Mouse (Mus musculus): Measurements from ENCODE around the gene Itpk1.

The Itpk1 gene

GRCm38 (mm10) chr12:102691180-102691579, 13.6 kb downstream of the Itpk1 start:
- DNase-seq (ENCODE audit: low spot score in 2 of 2), result no peak

GRCm38 (mm10) chr12:102689773-102690563, 14.8 kb downstream of the Itpk1 start:
- peak in 1 of 2 experiments; percentile 67 for DNase-seq (ENCODE audit: low spot score in 2 of 2)

- DNase-seq (ENCODE audit: low spot score in 2 of 2), result no peak
These were observed 18.4 kb downstream of the Itpk1 start for GRCm38 (mm10) chr12:102686321-102686720.

GRCm38 (mm10) chr12:102685523-102685931, 19.2 kb downstream of the Itpk1 start:
- no peak for DNase-seq (ENCODE audit: low spot score in 2 of 2)

- no peak for DNase-seq (ENCODE audit: low spot score in 2 of 2)
These were observed 19.9 kb downstream of the Itpk1 start for GRCm38 (mm10) chr12:102684720-102685386.

GRCm38 (mm10) chr12:102683979-102684378, 20.8 kb downstream of the Itpk1 start:
- DNase-seq (ENCODE audit: low spot score in 2 of 2), result no peak

- DNase-seq (ENCODE audit: low spot score in 2 of 2), result no peak
These were observed 21.3 kb downstream of the Itpk1 start for GRCm38 (mm10) chr12:102683438-102683837.

- no peak for DNase-seq (ENCODE audit: low spot score in 2 of 2)
These were observed 21.9 kb downstream of the Itpk1 start for GRCm38 (mm10) chr12:102682722-102683299.

GRCm38 (mm10) chr12:102682085-102682484, 22.6 kb downstream of the Itpk1 start:
- DNase-seq (ENCODE audit: low spot score in 2 of 2), result no peak

- DNase-seq (ENCODE audit: low spot score in 2 of 2), result peak in 1 of 2 experiments; percentile 77
These were observed 23.1 kb downstream of the Itpk1 start for GRCm38 (mm10) chr12:102681590-102681989.

GRCm38 (mm10) chr12:102678820-102679219, 25.9 kb downstream of the Itpk1 start:
- no peak for DNase-seq (ENCODE audit: low spot score in 2 of 2)

- DNase-seq (ENCODE audit: low spot score in 2 of 2), result no peak
These were observed 27.6 kb downstream of the Itpk1 start for GRCm38 (mm10) chr12:102677089-102677488.

- no peak for DNase-seq (ENCODE audit: low spot score in 2 of 2)
These were observed 30.2 kb downstream of the Itpk1 start for GRCm38 (mm10) chr12:102674556-102674955.

GRCm38 (mm10) chr12:102674123-102674522, 30.6 kb downstream of the Itpk1 start:
- no peak for DNase-seq (ENCODE audit: low spot score in 2 of 2)

- no peak for DNase-seq (ENCODE audit: low spot score in 2 of 2)
These were observed 31.6 kb downstream of the Itpk1 start for GRCm38 (mm10) chr12:102672857-102673839.

- DNase-seq (ENCODE audit: low spot score in 2 of 2), result no peak
These were observed 32.6 kb downstream of the Itpk1 start for GRCm38 (mm10) chr12:102672176-102672575.

GRCm38 (mm10) chr12:102670848-102671247, 33.9 kb downstream of the Itpk1 start:
- DNase-seq (ENCODE audit: low spot score in 2 of 2), result no peak

GRCm38 (mm10) chr12:102665465-102666202, 39.1 kb downstream of the Itpk1 start:
- no peak for DNase-seq (ENCODE audit: low spot score in 2 of 2)

GRCm38 (mm10) chr12:102664052-102664448, 40.7 kb downstream of the Itpk1 start:
- DNase-seq (ENCODE audit: low spot score in 2 of 2), result no peak

- DNase-seq (ENCODE audit: low spot score in 2 of 2), result no peak
These were observed 41.2 kb downstream of the Itpk1 start for GRCm38 (mm10) chr12:102663349-102664051.
